Mouse (Mus musculus): ENCODE measurements around the gene Gm9803. TPM values are rescaled to one million over a fixed set of nuclear protein-coding genes. Genes with fewer than 3 reads are reported as not detected.

Gm9803 gene
- polyA plus RNA-seq, 1 experiment = 22.2 TPM

DNA sequence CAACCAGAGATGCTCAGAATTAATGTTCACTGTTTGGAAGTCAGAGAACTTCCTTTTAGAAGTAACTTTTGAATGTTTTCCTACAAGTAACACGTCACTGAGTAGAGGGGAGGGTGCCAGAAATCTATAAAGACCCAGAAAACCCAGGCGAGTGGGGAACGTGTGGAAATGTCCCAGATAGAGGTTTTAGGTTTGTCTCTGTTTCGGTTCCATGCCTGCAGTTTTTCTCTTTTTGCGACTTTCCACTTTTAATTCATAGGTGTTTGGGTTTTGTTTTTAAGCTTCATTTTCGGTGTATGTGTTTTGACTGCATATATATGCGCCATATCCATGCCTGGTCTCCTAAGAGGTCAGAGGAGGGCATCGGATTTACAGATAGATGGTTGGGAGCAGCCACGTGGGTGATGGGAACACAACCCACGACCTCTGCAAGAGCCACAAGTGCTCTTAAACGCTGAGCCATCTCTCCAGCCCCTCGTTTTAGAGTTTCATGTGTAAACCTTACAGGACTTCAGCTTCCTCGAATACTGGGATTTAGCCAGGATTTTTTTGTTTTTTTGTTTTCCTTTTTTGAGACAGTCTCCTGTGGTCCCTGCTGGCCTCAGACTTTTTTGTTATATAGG is 43.5 kb upstream of the Gm9803 start:
- Histone ChIP-seq H3K27me3 (ENCODE audit: control insufficient read depth, insufficient read depth, low read length) (peaks cover 10% of the 10 kb centered on the region; the same call in 1 of the 2 replicates), H3K27ac (ENCODE audit: insufficient read depth, low read length) (peak overlapping the region; percentile 72; the same call in 1 of the 2 replicates), H3K4me1 (ENCODE audit: control insufficient read depth, insufficient read depth, insufficient read length) (no peaks in the 10 kb centered on the region; the same call in none of the 2 replicates), H3K36me3 (ENCODE audit: control insufficient read depth, insufficient read depth, low read length) (no peaks in the 10 kb centered on the region), H3K4me3 (ENCODE audit: extremely low read depth, insufficient read depth, insufficient read length) (peak overlapping the region; percentile 84)
- no peak for TF ChIP-seq POLR2A (IDR thresholded peaks at IDR 0.05; ENCODE audit: low read depth, low read length)
- no peak for TF ChIP-seq CTCF (IDR thresholded peaks at IDR 0.05; ENCODE audit: extremely low read depth, insufficient read depth, insufficient read length, insufficient replicate concordance)
- no peak for DNase-seq (ENCODE audit: low read depth in 1 of 2, low spot score in 2 of 2)
- WGBS = 34% methylated on average over 13 of the region's 13 CpGs

DNA sequence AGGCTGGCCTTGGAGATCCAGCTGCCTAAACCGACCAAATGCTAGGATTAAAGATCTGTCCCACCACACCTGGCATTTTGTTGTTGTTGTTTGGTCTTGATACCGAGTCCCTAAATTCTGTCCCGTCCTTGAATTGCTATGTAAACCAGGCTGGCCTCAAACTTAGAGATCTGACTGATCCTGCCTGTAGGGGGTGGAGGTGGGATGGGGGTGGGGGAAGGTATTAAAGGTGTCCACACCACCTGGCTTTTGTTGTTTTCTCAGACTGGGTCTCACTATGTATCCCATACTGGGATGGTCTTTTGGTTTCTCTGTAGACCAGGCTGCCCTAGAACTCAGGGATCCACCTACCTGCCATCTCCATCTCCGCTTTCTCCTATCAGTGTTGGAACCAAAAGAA is 42.7 kb upstream of the Gm9803 start:
- H3K27ac ChIP-seq (ENCODE audit: insufficient read depth, low read length) = no peak overlapping the region
- DNase-seq (ENCODE audit: low read depth in 1 of 2, low spot score in 2 of 2) = no peak
- no peak overlapping the region for H3K4me3 ChIP-seq (ENCODE audit: extremely low read depth, insufficient read depth, insufficient read length)
- H3K4me1 ChIP-seq (ENCODE audit: control insufficient read depth, insufficient read depth, insufficient read length) = no peaks in the 10 kb centered on the region; the same call in none of the 2 replicates
- peaks cover 10% of the 10 kb centered on the region; the same call in 1 of the 2 replicates for H3K27me3 ChIP-seq (ENCODE audit: control insufficient read depth, insufficient read depth, low read length)
- H3K36me3 ChIP-seq (ENCODE audit: control insufficient read depth, insufficient read depth, low read length) = no peaks in the 10 kb centered on the region
- TF ChIP-seq POLR2A (IDR thresholded peaks at IDR 0.05; ENCODE audit: low read depth, low read length) = no peak
- no peak for TF ChIP-seq CTCF (IDR thresholded peaks at IDR 0.05; ENCODE audit: extremely low read depth, insufficient read depth, insufficient read length, insufficient replicate concordance)
- 92% methylated on average over 4 of the region's 4 CpGs for WGBS

DNA sequence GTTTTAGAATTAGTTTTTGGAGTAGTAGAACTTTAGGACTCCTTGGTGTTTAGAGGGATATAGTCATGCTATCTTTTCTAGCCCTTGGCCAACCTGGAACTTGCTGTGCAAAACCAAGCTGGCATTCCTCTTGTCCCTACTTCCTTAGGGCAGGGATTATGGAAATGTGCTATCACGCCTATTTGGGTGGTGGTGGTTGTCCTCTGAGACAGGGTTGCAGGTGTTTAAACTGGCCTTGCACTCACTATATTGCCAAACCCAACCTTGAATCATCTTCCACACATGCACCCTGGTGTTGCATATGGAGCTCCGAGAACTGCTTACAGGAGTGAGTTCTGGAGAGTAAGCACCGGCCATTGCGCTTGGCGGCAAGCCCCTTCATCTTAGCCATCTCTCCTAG is 41.9 kb upstream of the Gm9803 start:
- Histone ChIP-seq H3K27me3 (ENCODE audit: control insufficient read depth, insufficient read depth, low read length) (peaks cover 10% of the 10 kb centered on the region; the same call in 1 of the 2 replicates), H3K4me1 (ENCODE audit: control insufficient read depth, insufficient read depth, insufficient read length) (no peaks in the 10 kb centered on the region; the same call in none of the 2 replicates), H3K36me3 (ENCODE audit: control insufficient read depth, insufficient read depth, low read length) (no peaks in the 10 kb centered on the region), H3K4me3 (ENCODE audit: extremely low read depth, insufficient read depth, insufficient read length) (no peak overlapping the region), H3K27ac (ENCODE audit: insufficient read depth, low read length) (no peak overlapping the region)
- WGBS = 98% methylated on average over 5 of the region's 5 CpGs
- no peak for TF ChIP-seq CTCF (IDR thresholded peaks at IDR 0.05; ENCODE audit: extremely low read depth, insufficient read depth, insufficient read length, insufficient replicate concordance)
- no peak for DNase-seq (ENCODE audit: low read depth in 1 of 2, low spot score in 2 of 2)

DNA sequence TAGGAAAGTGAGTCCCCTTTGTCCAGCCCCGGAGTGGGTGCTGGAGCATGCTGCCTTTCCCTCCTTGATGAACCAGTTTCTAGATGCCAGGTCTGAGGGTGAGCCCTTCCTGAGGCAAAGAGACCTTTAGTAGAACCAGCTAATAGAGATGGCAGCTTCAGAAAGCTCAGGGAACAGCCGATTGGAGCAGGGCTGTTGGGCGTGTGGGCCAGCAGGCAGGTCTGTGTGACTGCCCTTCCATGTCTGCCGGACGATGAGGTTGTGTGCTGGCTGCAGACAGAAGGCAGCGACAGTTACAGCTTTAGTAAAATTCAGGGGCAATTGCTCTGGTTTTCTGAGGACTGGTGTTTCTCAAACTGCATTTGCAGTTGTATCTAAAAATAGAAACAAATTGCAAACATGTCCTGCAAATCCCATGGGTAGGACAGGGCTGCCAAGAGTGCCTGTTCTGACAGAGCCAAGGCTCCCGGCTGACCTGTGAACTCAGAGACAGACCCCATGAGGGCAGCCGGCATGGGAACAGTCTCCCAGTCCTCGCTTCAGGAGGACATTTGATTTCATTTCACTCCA is 40.4 kb upstream of the Gm9803 start:
- DNase-seq (ENCODE audit: low read depth in 1 of 2, low spot score in 2 of 2) = no peak
- no peaks in the 10 kb centered on the region for H3K36me3 ChIP-seq (ENCODE audit: control insufficient read depth, insufficient read depth, low read length)
- no peak overlapping the region for H3K27ac ChIP-seq (ENCODE audit: insufficient read depth, low read length)
- WGBS = 83% methylated on average over 9 of the region's 9 CpGs
- no peak overlapping the region for H3K4me3 ChIP-seq (ENCODE audit: extremely low read depth, insufficient read depth, insufficient read length)
- peaks cover 6% of the 10 kb centered on the region; the same call in 1 of the 2 replicates for H3K27me3 ChIP-seq (ENCODE audit: control insufficient read depth, insufficient read depth, low read length)
- H3K4me1 ChIP-seq (ENCODE audit: control insufficient read depth, insufficient read depth, insufficient read length) = no peaks in the 10 kb centered on the region; the same call in none of the 2 replicates
- TF ChIP-seq CTCF (IDR thresholded peaks at IDR 0.05; ENCODE audit: extremely low read depth, insufficient read depth, insufficient read length, insufficient replicate concordance) (no peak), POLR2A (IDR thresholded peaks at IDR 0.05; ENCODE audit: low read depth, low read length) (no peak)

DNA sequence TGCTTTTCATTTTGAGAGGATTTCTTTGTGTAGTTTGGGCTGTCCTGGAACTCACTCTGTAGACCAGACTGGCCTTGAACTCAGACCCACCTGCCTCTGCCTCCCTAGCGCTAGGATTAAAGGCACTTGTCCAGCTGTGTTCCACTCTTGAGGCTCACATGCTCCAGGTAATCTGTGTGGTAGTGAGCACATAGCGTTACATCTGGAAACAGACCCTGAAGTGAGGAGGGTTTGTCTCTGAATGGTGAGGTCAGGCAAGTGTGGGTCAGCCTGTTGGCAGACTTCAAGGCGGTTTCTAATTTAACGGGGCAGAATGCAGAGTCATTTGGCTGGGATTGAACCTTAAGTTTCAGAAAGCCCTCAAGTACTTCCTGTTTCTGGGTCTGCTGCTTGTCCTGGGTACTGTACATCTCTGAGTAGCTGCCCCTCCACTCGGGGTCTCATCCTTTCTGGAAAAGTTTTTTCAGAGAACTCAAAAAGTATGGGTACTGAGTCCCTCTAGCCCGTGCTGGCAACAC is 38.1 kb upstream of the Gm9803 start:
- no peaks in the 10 kb centered on the region for H3K27me3 ChIP-seq (ENCODE audit: control insufficient read depth, insufficient read depth, low read length)
- no peaks in the 10 kb centered on the region for H3K4me1 ChIP-seq (ENCODE audit: control insufficient read depth, insufficient read depth, insufficient read length)
- no peak for DNase-seq (ENCODE audit: low read depth in 1 of 2, low spot score in 2 of 2)
- no peak overlapping the region for H3K4me3 ChIP-seq (ENCODE audit: extremely low read depth, insufficient read depth, insufficient read length)
- H3K27ac ChIP-seq (ENCODE audit: insufficient read depth, low read length) = no peak overlapping the region
- TF ChIP-seq POLR2A (IDR thresholded peaks at IDR 0.05; ENCODE audit: low read depth, low read length) (no peak), CTCF (IDR thresholded peaks at IDR 0.05; ENCODE audit: extremely low read depth, insufficient read depth, insufficient read length, insufficient replicate concordance) (no peak)
- WGBS = 66% methylated on average over 6 of the region's 6 CpGs
- no peaks in the 10 kb centered on the region for H3K36me3 ChIP-seq (ENCODE audit: control insufficient read depth, insufficient read depth, low read length)

DNA sequence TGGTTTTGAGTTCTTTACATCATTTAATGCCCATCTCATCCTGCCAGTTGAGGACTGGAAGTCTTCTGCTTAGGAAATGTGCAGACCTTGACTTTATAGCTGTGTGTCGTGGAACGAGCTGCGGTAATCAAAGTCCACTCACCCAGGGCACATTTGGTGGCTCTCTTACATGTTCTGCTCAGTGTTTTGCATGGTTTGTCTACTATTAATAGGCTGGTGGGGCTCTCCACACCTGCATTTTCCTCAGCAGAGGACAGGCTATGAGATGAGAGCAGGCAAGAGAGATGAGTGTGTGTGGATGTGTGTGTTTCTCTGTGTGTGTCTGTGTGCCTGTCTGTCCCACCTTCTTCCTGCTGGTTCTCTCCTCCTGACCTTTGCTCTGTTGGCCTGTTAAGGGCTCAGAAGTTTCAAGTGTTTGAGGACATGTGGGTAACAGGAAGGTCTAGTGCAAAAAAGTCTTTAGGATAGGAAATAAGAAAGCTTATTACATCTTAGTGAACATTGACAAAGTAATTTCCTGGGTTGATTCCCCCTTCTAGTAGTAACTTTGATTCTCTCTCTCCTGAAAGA is 36.4 kb upstream of the Gm9803 start:
- Histone ChIP-seq H3K4me3 (ENCODE audit: extremely low read depth, insufficient read depth, insufficient read length) (no peak overlapping the region), H3K27ac (ENCODE audit: insufficient read depth, low read length) (no peak overlapping the region), H3K4me1 (ENCODE audit: control insufficient read depth, insufficient read depth, insufficient read length) (no peaks in the 10 kb centered on the region), H3K27me3 (ENCODE audit: control insufficient read depth, insufficient read depth, low read length) (no peaks in the 10 kb centered on the region), H3K36me3 (ENCODE audit: control insufficient read depth, insufficient read depth, low read length) (no peaks in the 10 kb centered on the region)
- DNase-seq (ENCODE audit: low read depth in 1 of 2, low spot score in 2 of 2) = no peak
- TF ChIP-seq CTCF (IDR thresholded peaks at IDR 0.05; ENCODE audit: extremely low read depth, insufficient read depth, insufficient read length, insufficient replicate concordance) (no peak), POLR2A (IDR thresholded peaks at IDR 0.05; ENCODE audit: low read depth, low read length) (no peak)
- WGBS = 89% methylated on average over 3 of the region's 3 CpGs

All from spleen, adult 2 months (tissue).